Mouse (Mus musculus) midbrain, embryonic 11.5 days (tissue): Measurements from ENCODE around the gene Gm21976. TPM values are rescaled to one million over a fixed set of nuclear protein-coding genes. Genes with fewer than 3 reads are reported as not detected.

Source experiments
- ATAC-seq: fragments of 200-750 bp; cut with Nextera tagmentation; 2 replicates; pipeline ENCODE4 v1.8.0; 2017; ENCODE audit warnings: moderate TSS enrichment, moderate library complexity; ENCODE audit not compliant: low FRiP score
- DNase-seq: peaks from one replicate; pipeline ENCODE4 v3.0.0; 2015; ENCODE audit warnings: low spot score; ENCODE audit errors: missing footprints
- H3K27ac ChIP-seq: fragments of 300-500 bp; sonication (generic); 2 replicates; pipeline ENCODE4 v1.5.1; 2014; ENCODE audit warnings: low read depth, low read length
- H3K27me3 ChIP-seq: fragments of 300-500 bp; sonication (generic); 2 replicates; pipeline ENCODE4 v1.6.1; 2014; ENCODE audit warnings: mild to moderate bottlenecking, low read length, moderate library complexity, mixed read lengths; ENCODE audit not compliant: control insufficient read depth, insufficient read depth
- H3K36me3 ChIP-seq: fragments of 300-500 bp; sonication (generic); 2 replicates; pipeline ENCODE4 v1.6.1; 2014; ENCODE audit warnings: mild to moderate bottlenecking, low read length, moderate library complexity, mixed read lengths; ENCODE audit not compliant: control insufficient read depth, insufficient read depth
- H3K4me1 ChIP-seq: fragments of 300-500 bp; sonication (generic); 2 replicates; pipeline ENCODE4 v1.6.1; 2014; ENCODE audit warnings: low read length; ENCODE audit not compliant: control insufficient read depth, insufficient read depth
- H3K4me2 ChIP-seq: fragments of 300-500 bp; sonication (generic); 2 replicates; pipeline ENCODE4 v1.6.1; 2014; ENCODE audit warnings: mild to moderate bottlenecking, moderate library complexity
- H3K4me3 ChIP-seq: fragments of 300-500 bp; sonication (generic); 2 replicates; pipeline ENCODE4 v1.5.1; 2014; ENCODE audit warnings: low read depth, low read length
- H3K9ac ChIP-seq: fragments of 300-500 bp; sonication (generic); 2 replicates; pipeline ENCODE4 v1.6.1; 2014; ENCODE audit warnings: low read length
- H3K9me3 ChIP-seq: fragments of 300-500 bp; sonication (generic); 2 replicates; pipeline ENCODE4 v1.6.1; 2016; ENCODE audit warnings: low read length; ENCODE audit not compliant: control insufficient read depth
- WGBS: fragments of 180-500 bp; shearing (Covaris S2); extraction: QIAGEN DNeasy Blood & Tissue Kit; methylation state at CpG from one replicate; pipeline ENCODE4 v1.1.7; 2014; 5-methylcytosine and 5-hydroxymethylcytosine counted together
- polyA plus RNA-seq: library from polyadenylated mRNA; unstranded; fragments of >200 nt; fragmentation: Nextera tagmentation; extraction: Ambion mirVana; gene quantifications from 2 replicates; pipeline ENCODE4 v1.2.1, GENCODE M21; 2014

Gene Gm21976
- polyA plus RNA-seq, 1 experiment from 2014 or later, result not detected

GRCm38 (mm10) chr13:98355559-98356111 lies 75.9 kb downstream of the Gm21976 start:
- Histone ChIP-seq H3K9ac (peak overlapping the region; percentile 59), H3K27me3 (peaks cover 91% of the 10 kb centered on the region), H3K4me3 (peak overlapping the region; percentile 49), H3K27ac (no peak overlapping the region), H3K36me3 (no peaks in the 10 kb centered on the region), H3K4me2 (peak overlapping the region; percentile 66), H3K9me3 (no peaks in the 10 kb centered on the region), H3K4me1 (peaks cover 18% of the 10 kb centered on the region)
- peak; percentile 28; the same call in 1 of the 2 replicates for ATAC-seq
- peak; percentile 95 for DNase-seq
- under 1% methylated on average over 61 of the region's 81 CpGs for WGBS

DNA sequence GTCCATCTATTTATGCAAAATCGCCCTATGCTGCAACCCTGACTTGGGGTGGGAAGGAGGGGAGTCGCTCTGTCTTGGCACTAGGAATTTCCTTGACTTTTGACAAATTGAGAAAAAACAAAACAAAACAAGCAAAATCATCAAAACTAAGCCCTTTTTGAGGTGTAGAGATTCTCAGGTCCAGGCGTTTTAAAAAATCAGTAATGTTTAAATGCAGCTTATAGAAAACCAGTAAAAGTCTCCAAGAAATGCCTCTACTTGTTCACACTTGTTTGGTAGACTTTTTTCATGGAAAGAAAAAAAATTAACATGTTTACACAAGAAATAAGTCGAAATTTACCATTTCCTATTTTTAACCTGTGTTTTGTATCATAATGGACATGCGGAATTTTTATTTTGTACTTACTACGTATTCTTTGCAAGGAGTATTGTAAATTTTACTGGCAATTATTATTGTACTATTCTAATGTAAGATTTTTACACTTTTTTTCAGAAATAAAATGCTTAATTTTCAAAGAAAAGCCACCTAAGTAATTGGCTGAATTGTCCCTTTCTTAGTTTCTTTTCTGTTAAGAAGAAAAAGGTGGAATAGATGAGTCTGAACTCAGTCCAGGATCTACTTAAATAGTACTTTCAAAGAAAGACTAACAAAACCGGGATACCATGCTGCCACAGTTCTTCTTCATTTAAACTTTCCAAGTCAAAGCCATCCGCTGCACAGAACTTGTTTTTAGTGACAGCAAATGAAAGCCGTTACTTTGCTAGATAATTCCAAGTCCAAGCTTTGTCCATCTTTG lies 76.7 kb downstream of the Gm21976 start:
- Histone ChIP-seq H3K9ac (peak overlapping the region; percentile 59; the same call in 1 of the 2 replicates), H3K4me1 (peaks cover 18% of the 10 kb centered on the region), H3K27me3 (peaks cover 91% of the 10 kb centered on the region), H3K4me2 (peak overlapping the region; percentile 66; the same call in 1 of the 2 replicates), H3K4me3 (peak overlapping the region; percentile 49), H3K9me3 (no peaks in the 10 kb centered on the region), H3K27ac (no peak overlapping the region), H3K36me3 (no peaks in the 10 kb centered on the region)
- ATAC-seq (no peak), DNase-seq (peak; percentile 93)
- WGBS, result 4% methylated on average over 9 of the region's 9 CpGs

Other genes with a start within 250 kb of the Gm21976 start
- gene Arhgef28, start 73.4 kb upstream of the Gm21976 start, polyA plus RNA-seq, result 6.7 and 7.7 TPM in 2 replicates
- 40.4 and 42.9 TPM in 2 replicates for gene Utp15, start 16.8 kb upstream of the Gm21976 start, polyA plus RNA-seq
- gene Ankra2, start 16.8 kb upstream of the Gm21976 start, polyA plus RNA-seq, result 40.6 and 41.9 TPM in 2 replicates
- 823 and 852 TPM in 2 replicates for gene Btf3, start 37.1 kb downstream of the Gm21976 start, polyA plus RNA-seq
- gene Foxd1, start 74.4 kb downstream of the Gm21976 start, polyA plus RNA-seq, result 4.4 and 5.2 TPM in 2 replicates
- 0.88 and 1.0 TPM in 2 replicates for gene Gm10320, start 212.1 kb downstream of the Gm21976 start, polyA plus RNA-seq